Mouse (Mus musculus): ENCODE data around the gene Chek2.
A peak's percentile ranks its signal among the peaks of the same experiment; 100 is the strongest.
"Not testable (repeated sequence)": the region's sequence is repeated elsewhere in the genome, so short reads cannot be mapped to it uniquely, and the experiment has no call there.

Chek2 gene

GRCm38 (mm10) chr5:110839038-110839677 is 621 bp upstream of the Chek2 start:
- peak; percentile 65 for DNase-seq (ENCODE audit: low spot score)

GRCm38 (mm10) chr5:110840465-110840864 is 686 bp downstream of the Chek2 start:
- peak; percentile 76 for DNase-seq (ENCODE audit: low spot score)

- peak; percentile 43 for DNase-seq (ENCODE audit: low spot score)
Measured at GRCm38 (mm10) chr5:110841046-110841862, 1.5 kb downstream of the Chek2 start.

GRCm38 (mm10) chr5:110852990-110853389 is 13.2 kb downstream of the Chek2 start:
- DNase-seq (ENCODE audit: low spot score): no peak

GRCm38 (mm10) chr5:110857091-110857490 is 17.3 kb downstream of the Chek2 start:
- DNase-seq (ENCODE audit: low spot score): no peak

- no peak for DNase-seq (ENCODE audit: low spot score)
Measured at GRCm38 (mm10) chr5:110859013-110859650, 19.4 kb downstream of the Chek2 start.

- no peak for DNase-seq (ENCODE audit: low spot score)
Measured at GRCm38 (mm10) chr5:110860445-110860844, 20.7 kb downstream of the Chek2 start.

- DNase-seq (ENCODE audit: low spot score): no peak
Measured at GRCm38 (mm10) chr5:110868460-110868859, 28.7 kb downstream of the Chek2 start.

- no peak for DNase-seq (ENCODE audit: low spot score)
Measured at GRCm38 (mm10) chr5:110869242-110869669, 29.5 kb downstream of the Chek2 start.

- no peak for DNase-seq (ENCODE audit: low spot score)
Measured at GRCm38 (mm10) chr5:110873160-110873559, 33.4 kb downstream of the Chek2 start.

- DNase-seq (ENCODE audit: low spot score): no peak
Measured at GRCm38 (mm10) chr5:110874711-110875110, 34.9 kb downstream of the Chek2 start.

GRCm38 (mm10) chr5:110875286-110875685 is 35.5 kb downstream of the Chek2 start:
- DNase-seq (ENCODE audit: low spot score): no peak

GRCm38 (mm10) chr5:110877666-110878505 is 38.1 kb downstream of the Chek2 start:
- no peak for DNase-seq (ENCODE audit: low spot score)

- DNase-seq (ENCODE audit: low spot score): not testable (repeated sequence)
Measured at GRCm38 (mm10) chr5:110878526-110878925, 38.7 kb downstream of the Chek2 start.

GRCm38 (mm10) chr5:110879042-110879441 is 39.3 kb downstream of the Chek2 start:
- no peak for DNase-seq (ENCODE audit: low spot score)

- peak; percentile 64 for DNase-seq (ENCODE audit: low spot score)
Measured at GRCm38 (mm10) chr5:110879584-110880374, 40.0 kb downstream of the Chek2 start, which contains the start of gene Ttc28. TSS of gene Ttc28 (plus strand) at chr5:110879803.

- no peak for DNase-seq (ENCODE audit: low spot score)
Measured at GRCm38 (mm10) chr5:110888596-110888995, 48.8 kb downstream of the Chek2 start.

- no peak for DNase-seq (ENCODE audit: low spot score)
Measured at GRCm38 (mm10) chr5:110889945-110890344, 50.2 kb downstream of the Chek2 start.

GRCm38 (mm10) chr5:110890561-110890960 is 50.8 kb downstream of the Chek2 start:
- no peak for DNase-seq (ENCODE audit: low spot score)

- no peak for DNase-seq (ENCODE audit: low spot score)
Measured at GRCm38 (mm10) chr5:110897114-110897788, 57.5 kb downstream of the Chek2 start.

All from c-Kit-positive CD71-positive TER-119-positive erythroid progenitor cells, embryonic 14.5 days (primary cell).